Comparison of ENCODE assay signal across 12 mouse cellular contexts in genomic region chr2:155944685-155945084, GRCm38 (mm10). TPM values are rescaled to one million over a fixed set of nuclear protein-coding genes. Genes with fewer than 3 reads are reported as not detected.
DNase-seq lines count a peak whose midpoint lies in the region; ATAC-seq and TF ChIP-seq lines count a peak whose summit lies in the region.
"Had no signal": no experiment of that assay in that cellular context is flagged by ENCODE, and none has a peak within 500 bp of the region (broad histone marks: within the 10 kb centered on the region; RNA-seq: fewer than 3 reads in every experiment).

No protein-coding gene starts in this region.

- H3K4me3 ChIP-seq in kidney, embryonic 15.5 days (replicated peaks): 0 out of 2 replicates have a peak overlapping the region, but pooled peaks have one; percentile 7
- H3K4me3 ChIP-seq in kidney, adult 2 months (ENCODE audit: insufficient read depth, low read depth, low read length): no peak overlapping the region
- H3K4me3 ChIP-seq in embryonic facial prominence, embryonic 11.5 days (ENCODE audit: low read depth, low read length): no peak overlapping the region
- 0 out of 2 replicates have a peak overlapping the region, but pooled peaks have one; percentile 12 for H3K4me3 ChIP-seq in forebrain, embryonic 13.5 days
- H3K4me3 ChIP-seq in limb, embryonic 10.5 days: peak overlapping the region; percentile 40
- no peak overlapping the region for H3K4me3 ChIP-seq in liver, embryonic 12.5 days
- H3K4me3 ChIP-seq: midbrain, embryonic 12.5 days had no signal

- H3K4me1 ChIP-seq in kidney, embryonic 15.5 days: peaks cover 38% of the 10 kb centered on the region
- H3K4me1 ChIP-seq in kidney, adult 2 months (ENCODE audit: control insufficient read depth, insufficient read depth, low read length): no peaks in the 10 kb centered on the region
- peaks cover 10% of the 10 kb centered on the region; the same call in 1 of the 2 replicates for H3K4me1 ChIP-seq in embryonic facial prominence, embryonic 11.5 days (ENCODE audit: control insufficient read depth, insufficient read depth, low read length)
- H3K4me1 ChIP-seq in forebrain, embryonic 13.5 days: peaks cover 43% of the 10 kb centered on the region
- H3K4me1 ChIP-seq in limb, embryonic 10.5 days: peaks cover 75% of the 10 kb centered on the region
- peaks cover 47% of the 10 kb centered on the region for H3K4me1 ChIP-seq in liver, embryonic 12.5 days

- peak; percentile 63; the same call in 1 of the 2 replicates for ATAC-seq in kidney, embryonic 15.5 days (replicated peaks; ENCODE audit: low FRiP score)
- no peak for ATAC-seq in embryonic facial prominence, embryonic 11.5 days (replicated peaks; ENCODE audit: insufficient number of reproducible peaks, low FRiP score, low TSS enrichment, low read depth)
- ATAC-seq in forebrain, embryonic 13.5 days: no peak
- ATAC-seq in activated CD4-positive, CD25-positive, alpha-beta regulatory T cell, adult 4 months: no peak
- ATAC-seq in liver, embryonic 12.5 days: no peak

- no peak for DNase-seq in kidney, adult 2 months
- no peak for DNase-seq in embryonic facial prominence, embryonic 11.5 days (ENCODE audit: low spot score)
- no peak for DNase-seq in limb, embryonic 10.5 days (ENCODE audit: low spot score)
- DNase-seq in cerebellum, adult 9-11 months: no peak

- no peak for TF ChIP-seq CTCF in kidney, adult 2 months (conservative IDR thresholded peaks at IDR 0.05; ENCODE audit: insufficient read depth, insufficient read length, low read depth, low read length)

- no peak overlapping the region for H3K9ac ChIP-seq in kidney, embryonic 15.5 days
- no peak overlapping the region for H3K9ac ChIP-seq in embryonic facial prominence, embryonic 11.5 days (replicated peaks; ENCODE audit: low read length)
- peak overlapping the region; percentile 41 for H3K9ac ChIP-seq in forebrain, embryonic 13.5 days
- no peak overlapping the region for H3K9ac ChIP-seq in liver, embryonic 12.5 days
- H3K9ac ChIP-seq: liver, embryonic 14.5 days; midbrain, embryonic 12.5 days had no signal

- no peak overlapping the region for H3K27ac ChIP-seq in kidney, embryonic 15.5 days
- H3K27ac ChIP-seq in kidney, adult 2 months (ENCODE audit: insufficient read depth, low read depth, low read length): no peak overlapping the region
- 0 out of 2 replicates have a peak overlapping the region, but pooled peaks have one; percentile 47 for H3K27ac ChIP-seq in embryonic facial prominence, embryonic 11.5 days (replicated peaks; ENCODE audit: low read depth, low read length)
- H3K27ac ChIP-seq in forebrain, embryonic 13.5 days: peak overlapping the region; percentile 12; the same call in 1 of the 2 replicates
- peak overlapping the region; percentile 83 for H3K27ac ChIP-seq in limb, embryonic 10.5 days
- no peak overlapping the region for H3K27ac ChIP-seq in liver, embryonic 12.5 days
- H3K27ac ChIP-seq: liver, embryonic 14.5 days; midbrain, embryonic 12.5 days had no signal

- peak overlapping the region; percentile 25; the same call in 1 of the 2 replicates for H3K4me2 ChIP-seq in kidney, embryonic 15.5 days
- peak overlapping the region; percentile 17; the same call in 1 of the 2 replicates for H3K4me2 ChIP-seq in embryonic facial prominence, embryonic 11.5 days (ENCODE audit: low read depth, low read length)
- peak overlapping the region; percentile 32 for H3K4me2 ChIP-seq in forebrain, embryonic 13.5 days
- no peak overlapping the region for H3K4me2 ChIP-seq in liver, embryonic 12.5 days
- H3K4me2 ChIP-seq: midbrain, embryonic 12.5 days had no signal

- 72% methylated on average over 4 of the region's 4 CpGs for WGBS in kidney, embryonic 15.5 days
- 76% methylated on average over 4 of the region's 4 CpGs for WGBS in kidney, adult 2 months
- WGBS in embryonic facial prominence, embryonic 11.5 days: 77% methylated on average over 4 of the region's 4 CpGs
- WGBS in forebrain, embryonic 13.5 days: 79% methylated on average over 4 of the region's 4 CpGs
- WGBS in limb, embryonic 10.5 days: 83% methylated on average over 4 of the region's 4 CpGs
- 70% methylated on average over 4 of the region's 4 CpGs for WGBS in liver, embryonic 12.5 days (ENCODE audit: insufficient replicate concordance)

- H3K27me3 ChIP-seq in kidney, embryonic 15.5 days: peaks cover 12% of the 10 kb centered on the region
- no peaks in the 10 kb centered on the region for H3K27me3 ChIP-seq in kidney, adult 2 months (replicated peaks; ENCODE audit: control insufficient read depth, insufficient read depth, low read length)
- no peaks in the 10 kb centered on the region for H3K27me3 ChIP-seq in embryonic facial prominence, embryonic 11.5 days (ENCODE audit: control insufficient read depth, insufficient read depth, low read length)
- no peaks in the 10 kb centered on the region for H3K27me3 ChIP-seq in forebrain, embryonic 13.5 days
- H3K27me3 ChIP-seq in limb, embryonic 10.5 days (ENCODE audit: low read depth, poor library complexity, severe bottlenecking): 0 out of 2 replicates have a peak, but pooled peaks cover 13% of the 10 kb centered on the region
- peaks cover 19% of the 10 kb centered on the region; the same call in 1 of the 2 replicates for H3K27me3 ChIP-seq in liver, embryonic 12.5 days (replicated peaks)

- TF ChIP-seq POLR2A in kidney, adult 2 months (IDR thresholded peaks at IDR 0.05; ENCODE audit: low read depth, low read length): no peak

- H3K36me3 ChIP-seq in kidney, embryonic 15.5 days: no peaks in the 10 kb centered on the region
- no peaks in the 10 kb centered on the region for H3K36me3 ChIP-seq in kidney, adult 2 months (ENCODE audit: control insufficient read depth, insufficient read depth, low read length)
- H3K36me3 ChIP-seq in embryonic facial prominence, embryonic 11.5 days (replicated peaks; ENCODE audit: control insufficient read depth, insufficient read depth, low read depth, low read length): no peaks in the 10 kb centered on the region
- H3K36me3 ChIP-seq in forebrain, embryonic 13.5 days (ENCODE audit: poor library complexity, severe bottlenecking): no peaks in the 10 kb centered on the region
- H3K36me3 ChIP-seq in limb, embryonic 10.5 days: peaks cover 4% of the 10 kb centered on the region; the same call in 1 of the 2 replicates
- H3K36me3 ChIP-seq in liver, embryonic 12.5 days: no peaks in the 10 kb centered on the region
- H3K36me3 ChIP-seq: midbrain, embryonic 12.5 days had no signal

- no peaks in the 10 kb centered on the region for H3K9me3 ChIP-seq in kidney, embryonic 15.5 days (replicated peaks)
- H3K9me3 ChIP-seq in embryonic facial prominence, embryonic 11.5 days (replicated peaks; ENCODE audit: control insufficient read depth, low read length): no peaks in the 10 kb centered on the region
- no peaks in the 10 kb centered on the region for H3K9me3 ChIP-seq in forebrain, embryonic 13.5 days (replicated peaks)
- no peaks in the 10 kb centered on the region for H3K9me3 ChIP-seq in limb, embryonic 10.5 days (replicated peaks)
- H3K9me3 ChIP-seq in liver, embryonic 12.5 days (replicated peaks): no peaks in the 10 kb centered on the region
- H3K9me3 ChIP-seq: midbrain, embryonic 12.5 days had no signal

RNA-seq across cellular contexts. Expression of gene Gdf5, which starts 0.5 kb away (rescaled TPM):
- 0.51 and 0.84 TPM in 2 replicates for polyA plus RNA-seq in kidney, embryonic 15.5 days (2015; fragmentation: Nextera tagmentation; extraction: Ambion mirVana)
- 0.29 and 0.41 TPM in 2 replicates for polyA plus RNA-seq in kidney, adult 2 months (2012; rRNA removed)
- 3.2 TPM in 2 replicates for polyA plus RNA-seq in embryonic facial prominence, embryonic 11.5 days (2014; fragmentation: Nextera tagmentation; extraction: Ambion mirVana)
- polyA plus RNA-seq in forebrain, embryonic 13.5 days (2015; fragmentation: Nextera tagmentation; extraction: Ambion mirVana): 2.4 and 4.0 TPM in 2 replicates
- polyA plus RNA-seq in limb, embryonic 10.5 days (2016; fragmentation: Nextera tagmentation; extraction: Ambion mirVana): 1.4 and 8.1 TPM in 2 replicates
- not detected for polyA plus RNA-seq in activated CD4-positive, CD25-positive, alpha-beta regulatory T cell, adult 4 months (2017; shearing (Covaris generic))
- polyA plus RNA-seq in liver, embryonic 12.5 days (2016; fragmentation: Nextera tagmentation; extraction: Ambion mirVana): 0.07 and 0.23 TPM in 2 replicates
- polyA plus RNA-seq: spleen, adult 2 months had no signal

RNA-seq across cellular contexts. Expression of gene Gm15557, which starts 4.2 kb away (rescaled TPM):
- not detected in 2 replicates for polyA plus RNA-seq in kidney, embryonic 15.5 days (2015; fragmentation: Nextera tagmentation; extraction: Ambion mirVana)
- not detected in 2 replicates for polyA plus RNA-seq in kidney, adult 2 months (2012; rRNA removed)
- polyA plus RNA-seq in embryonic facial prominence, embryonic 11.5 days (2014; fragmentation: Nextera tagmentation; extraction: Ambion mirVana): not detected in 2 replicates
- polyA plus RNA-seq in forebrain, embryonic 13.5 days (2015; fragmentation: Nextera tagmentation; extraction: Ambion mirVana): not detected in 2 replicates
- polyA plus RNA-seq in limb, embryonic 10.5 days (2016; fragmentation: Nextera tagmentation; extraction: Ambion mirVana): 0.13 and 0.18 TPM in 2 replicates
- not detected for polyA plus RNA-seq in activated CD4-positive, CD25-positive, alpha-beta regulatory T cell, adult 4 months (2017; shearing (Covaris generic))
- not detected in 2 replicates for polyA plus RNA-seq in liver, embryonic 12.5 days (2016; fragmentation: Nextera tagmentation; extraction: Ambion mirVana)
- polyA plus RNA-seq: large intestine, adult 2 months; liver, embryonic 14.5 days; midbrain, embryonic 12.5 days; spleen, adult 2 months had no signal

RNA-seq across cellular contexts. Expression of gene Cep250, which starts 11.6 kb away (rescaled TPM):
- 21.9 and 24.4 TPM in 2 replicates for polyA plus RNA-seq in kidney, embryonic 15.5 days (2015; fragmentation: Nextera tagmentation; extraction: Ambion mirVana)
- polyA plus RNA-seq in kidney, adult 2 months (2012; rRNA removed): 6.6 and 6.9 TPM in 2 replicates
- polyA plus RNA-seq in embryonic facial prominence, embryonic 11.5 days (2014; fragmentation: Nextera tagmentation; extraction: Ambion mirVana): 13.4 and 14.0 TPM in 2 replicates
- 23.1 and 25.4 TPM in 2 replicates for polyA plus RNA-seq in forebrain, embryonic 13.5 days (2015; fragmentation: Nextera tagmentation; extraction: Ambion mirVana)
- 28.7 and 34.3 TPM in 2 replicates for polyA plus RNA-seq in limb, embryonic 10.5 days (2016; fragmentation: Nextera tagmentation; extraction: Ambion mirVana)
- polyA plus RNA-seq in activated CD4-positive, CD25-positive, alpha-beta regulatory T cell, adult 4 months (2017; shearing (Covaris generic)): 10 to 100 TPM; 44.8 to 51.3 TPM
- polyA plus RNA-seq in liver, embryonic 12.5 days (2016; fragmentation: Nextera tagmentation; extraction: Ambion mirVana): 20.7 and 21.4 TPM in 2 replicates

RNA-seq across cellular contexts. Expression of gene Uqcc1, which starts 14.6 kb away (rescaled TPM):
- polyA plus RNA-seq in kidney, embryonic 15.5 days (2015; fragmentation: Nextera tagmentation; extraction: Ambion mirVana): 66.6 and 81.7 TPM in 2 replicates
- 64.1 and 74.9 TPM in 2 replicates for polyA plus RNA-seq in kidney, adult 2 months (2012; rRNA removed)
- polyA plus RNA-seq in embryonic facial prominence, embryonic 11.5 days (2014; fragmentation: Nextera tagmentation; extraction: Ambion mirVana): 85.3 and 87.7 TPM in 2 replicates
- polyA plus RNA-seq in forebrain, embryonic 13.5 days (2015; fragmentation: Nextera tagmentation; extraction: Ambion mirVana): 69.9 and 73.5 TPM in 2 replicates
- 78.6 and 83.1 TPM in 2 replicates for polyA plus RNA-seq in limb, embryonic 10.5 days (2016; fragmentation: Nextera tagmentation; extraction: Ambion mirVana)
- 10 to 100 TPM; 23.1 to 34.2 TPM for polyA plus RNA-seq in activated CD4-positive, CD25-positive, alpha-beta regulatory T cell, adult 4 months (2017; shearing (Covaris generic))
- polyA plus RNA-seq in liver, embryonic 12.5 days (2016; fragmentation: Nextera tagmentation; extraction: Ambion mirVana): 51.0 and 56.6 TPM in 2 replicates

Comparison
In these comparisons a context has a peak if more than half of its experiments do, and no peak if none do; other contexts are left out.
1. H3K4me3 ChIP-seq: peak in kidney, embryonic 15.5 days (single experiment), forebrain, embryonic 13.5 days (single experiment) and limb, embryonic 10.5 days (single experiment); none in kidney, adult 2 months (single experiment), embryonic facial prominence, embryonic 11.5 days (single experiment) and liver, embryonic 12.5 days (single experiment).
2. H3K27ac ChIP-seq: peak in embryonic facial prominence, embryonic 11.5 days (single experiment), forebrain, embryonic 13.5 days (single experiment) and limb, embryonic 10.5 days (single experiment); none in kidney, embryonic 15.5 days (single experiment), kidney, adult 2 months (single experiment) and liver, embryonic 12.5 days (single experiment).